Mouse (Mus musculus) ES-E14 (cell line): ENCODE results near the gene Kiss1r. TPM values are rescaled to one million over a fixed set of nuclear protein-coding genes. Genes with fewer than 3 reads are reported as not detected.

ENCODE experiments used
- DNase-seq: peaks from one replicate; pipeline ENCODE4 v3.0.0-alpha.2; 2013; ENCODE audit warnings: low read depth, low spot score
- H3K27ac ChIP-seq: 2 replicates; pipeline ENCODE4 v1.5.1; 2012; ENCODE audit warnings: low read depth, mild to moderate bottlenecking, low read length, moderate library complexity, mixed read lengths; ENCODE audit not compliant: poor library complexity, insufficient read depth, severe bottlenecking
- H3K36me3 ChIP-seq: 2 replicates; pipeline ENCODE4 v1.6.1; 2012; ENCODE audit warnings: mild to moderate bottlenecking, low read length, moderate library complexity, mixed read lengths; ENCODE audit not compliant: control insufficient read depth, poor library complexity, insufficient read depth, severe bottlenecking
- H3K4me1 ChIP-seq, 2 experiments: fragments of 150-350 bp in 1 of 2; sonication (generic) in 1 of 2; 2 replicates each; pipeline ENCODE4 v1.6.1; 2012; ENCODE audit warnings: low read length in 2 of 2, mild to moderate bottlenecking in 1 of 2, mixed read lengths in 1 of 2; ENCODE audit not compliant: control insufficient read depth in 2 of 2, insufficient read depth in 2 of 2, poor library complexity in 1 of 2
- H3K4me3 ChIP-seq, 2 experiments: fragments of 150-350 bp in 1 of 2; sonication (generic) in 1 of 2; 2 replicates each; pipeline ENCODE4 v1.5.1; 2012; ENCODE audit warnings: low read length in 2 of 2, low read depth in 1 of 2, mild to moderate bottlenecking in 1 of 2, mixed read lengths in 1 of 2; ENCODE audit not compliant: insufficient read depth in 1 of 2, poor library complexity in 1 of 2, severe bottlenecking in 1 of 2
- H3K9ac ChIP-seq: 2 replicates; pipeline ENCODE4 v1.6.1; 2012; ENCODE audit warnings: low read depth, mild to moderate bottlenecking, low read length, mixed read lengths; ENCODE audit not compliant: poor library complexity, insufficient read depth, severe bottlenecking
- H3K9me3 ChIP-seq: fragments of 150-350 bp; sonication (generic); 2 replicates; pipeline ENCODE4 v1.6.1; 2012; ENCODE audit warnings: low read depth, mild to moderate bottlenecking, low read length; ENCODE audit not compliant: control insufficient read depth, insufficient read depth
- CHD2 ChIP-seq: IDR thresholded peaks from 2 replicates; pipeline ENCODE4 v1.6.1; 2014; ENCODE audit warnings: mild to moderate bottlenecking, low read depth, low read length, inconsistent platforms
- HCFC1 ChIP-seq: IDR thresholded peaks from 2 replicates; pipeline ENCODE4 v1.6.1; 2012; ENCODE audit warnings: low read length, inconsistent platforms, borderline replicate concordance; ENCODE audit not compliant: insufficient read depth
- MAFK ChIP-seq: IDR thresholded peaks from 2 replicates; pipeline ENCODE4 v1.6.1; 2014; ENCODE audit warnings: mild to moderate bottlenecking, low read depth, low read length, inconsistent platforms; ENCODE audit not compliant: insufficient read depth
- ZC3H11A ChIP-seq: IDR thresholded peaks from 2 replicates; pipeline ENCODE4 v1.6.1; 2012; ENCODE audit warnings: low read depth, mild to moderate bottlenecking, inconsistent platforms, low read length, borderline replicate concordance
- ZNF384 ChIP-seq: IDR thresholded peaks from 2 replicates; pipeline ENCODE4 v1.6.1; 2012; ENCODE audit warnings: low read depth, low read length, inconsistent platforms
- in situ Hi-C, 2 experiments: fragments of 600-800 bp; cut with MboI; formaldehyde crosslinking; loops; one replicate each; pipeline ENCODE4 v1.15.1; 2025; ENCODE audit warnings: low sequenced_read_pairs in 2 of 2, inconsistent platforms in 1 of 2; ENCODE audit not compliant: unreplicated experiment in 2 of 2
- total RNA-seq: library from RNA; depleted of rRNA; stranded (reverse); fragments of 300-350 nt; gene quantifications from 2 replicates; pipeline ENCODE4 v1.2.3, GENCODE M21; 2012

The Kiss1r gene
- total RNA-seq, 1 experiment, result 0.85 TPM

DNA sequence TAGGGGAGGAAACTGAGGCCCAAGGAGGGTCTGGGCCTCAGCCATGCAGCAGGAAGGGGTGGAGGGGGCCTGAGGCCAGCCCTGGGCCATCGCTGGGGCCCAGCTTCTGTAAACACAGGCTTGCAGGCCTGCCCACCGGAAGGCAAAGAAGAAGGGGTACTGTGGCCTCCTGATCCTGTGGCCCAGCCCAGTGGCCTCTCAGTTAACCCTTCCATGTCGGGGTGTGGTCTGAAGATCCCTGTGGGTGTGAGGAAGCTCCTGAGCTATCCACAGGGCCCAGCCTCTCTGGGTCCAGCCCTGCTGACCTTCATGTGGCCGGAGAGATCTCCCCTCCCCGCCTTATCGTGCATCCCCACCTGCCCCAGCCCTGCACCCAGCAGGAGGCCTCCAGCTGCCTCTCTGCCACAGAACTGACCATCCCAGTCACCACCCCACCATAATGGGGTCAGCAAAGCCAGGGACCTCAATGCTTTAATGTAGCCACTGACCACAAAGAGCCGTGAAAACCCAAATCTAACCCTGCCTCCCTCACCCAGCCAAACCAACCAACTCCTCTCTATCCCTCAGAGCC lies 30.1 kb downstream of the Kiss1r start:
- Histone ChIP-seq H3K4me1 (peaks cover 0 to 10% of the 10 kb centered on the region in 2 experiments; a peak in 1 of 4 replicates), H3K27ac (no peak overlapping the region), H3K4me3 (no peak overlapping the region), H3K9ac (no peak overlapping the region), H3K36me3 (peaks cover 2% of the 10 kb centered on the region; the same call in 1 of the 2 replicates), H3K9me3 (no peaks in the 10 kb centered on the region)
- in situ Hi-C loops, result no loop called here
- TF ChIP-seq MAFK (no peak), ZNF384 (no peak), ZC3H11A (no peak), CHD2 (no peak), HCFC1 (no peak)
- DNase-seq, result no peak

DNA sequence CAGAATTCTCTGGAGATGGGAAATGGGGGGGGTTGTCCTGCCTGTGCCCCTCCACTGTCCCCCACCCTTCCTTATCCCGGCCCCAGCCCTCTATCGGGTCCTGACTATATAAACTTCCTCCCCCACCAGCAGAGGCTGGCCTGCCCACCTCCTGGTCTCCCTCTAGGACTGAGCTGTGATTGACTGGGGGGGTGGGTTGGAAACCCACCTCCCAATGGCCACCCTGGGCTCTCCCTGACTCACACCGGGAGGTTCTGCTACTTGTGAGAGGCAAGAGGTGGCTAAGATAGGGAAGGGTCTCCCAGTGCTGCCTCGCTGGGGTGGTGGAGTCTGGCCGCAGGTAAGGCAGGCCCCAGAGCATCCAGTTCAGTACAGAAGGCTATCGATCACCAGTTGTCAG lies 30.7 kb downstream of the Kiss1r start:
- DNase-seq, result no peak
- Histone ChIP-seq H3K9ac (no peak overlapping the region), H3K4me3 (no peak overlapping the region), H3K36me3 (peaks cover 2% of the 10 kb centered on the region; the same call in 1 of the 2 replicates), H3K4me1 (peaks cover 0 to 10% of the 10 kb centered on the region in 2 experiments; a peak in 1 of 4 replicates), H3K27ac (no peak overlapping the region), H3K9me3 (no peaks in the 10 kb centered on the region)
- TF ChIP-seq ZNF384, result no peak
- TF ChIP-seq MAFK, result no peak
- TF ChIP-seq HCFC1, result no peak
- TF ChIP-seq CHD2, result no peak
- TF ChIP-seq ZC3H11A, result no peak
- in situ Hi-C loops, result no loop called here

DNA sequence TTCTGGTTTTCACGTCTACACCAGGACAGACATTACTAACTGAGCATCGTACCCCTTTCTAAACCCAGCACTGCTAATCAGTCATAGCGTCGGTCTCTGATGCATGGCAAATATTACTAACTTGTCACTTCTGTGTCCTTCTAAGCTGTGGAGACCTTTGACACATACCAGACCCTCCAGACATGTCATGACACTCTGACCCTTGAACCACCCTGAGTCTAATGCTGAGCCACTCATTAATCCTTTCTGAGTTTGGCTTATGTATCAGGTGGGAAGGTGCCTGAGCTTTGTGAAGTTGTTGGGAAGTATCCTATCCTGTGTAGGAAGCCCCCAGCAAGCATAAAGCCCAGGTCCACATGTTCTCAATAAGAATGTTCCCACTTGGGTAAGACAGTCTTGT lies 33.1 kb downstream of the Kiss1r start:
- in situ Hi-C loops, result no loop called here
- H3K4me1 ChIP-seq, result peaks cover 0 to 10% of the 10 kb centered on the region in 2 experiments; a peak in 1 of 4 replicates
- TF ChIP-seq ZNF384, result no peak
- no peak for TF ChIP-seq HCFC1
- no peak for TF ChIP-seq ZC3H11A
- no peak for TF ChIP-seq MAFK
- no peak for TF ChIP-seq CHD2
- H3K36me3 ChIP-seq, result peaks cover 2% of the 10 kb centered on the region; the same call in 1 of the 2 replicates
- H3K9ac ChIP-seq, result no peak overlapping the region
- no peak overlapping the region for H3K27ac ChIP-seq
- DNase-seq, result no peak
- no peak overlapping the region for H3K4me3 ChIP-seq
- no peaks in the 10 kb centered on the region for H3K9me3 ChIP-seq

DNA sequence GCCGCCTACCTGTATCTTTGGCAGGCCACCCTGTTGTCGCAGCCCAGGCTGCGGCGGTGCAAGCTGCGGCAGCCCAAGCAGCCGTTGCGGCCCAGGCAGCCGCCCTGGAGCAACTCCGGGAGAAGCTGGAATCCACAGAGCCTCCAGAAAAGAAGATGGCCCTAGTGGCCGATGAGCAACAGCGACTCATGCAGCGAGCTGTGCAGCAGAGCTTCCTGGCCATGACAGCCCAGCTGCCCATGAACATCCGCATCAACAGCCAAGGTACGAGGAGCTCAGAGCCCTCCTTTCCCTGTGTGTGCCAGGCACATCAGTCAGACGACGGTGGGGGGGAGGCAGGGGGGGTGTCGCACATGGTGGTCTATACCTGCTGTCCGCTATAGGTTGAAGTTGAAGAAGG lies 33.9 kb downstream of the Kiss1r start:
- no peak overlapping the region for H3K9ac ChIP-seq
- H3K36me3 ChIP-seq, result peaks cover 2% of the 10 kb centered on the region; the same call in 1 of the 2 replicates
- H3K9me3 ChIP-seq, result no peaks in the 10 kb centered on the region
- H3K27ac ChIP-seq, result no peak overlapping the region
- H3K4me3 ChIP-seq, result no peak overlapping the region; a peak in 1 of 4 replicates
- DNase-seq, result no peak
- in situ Hi-C loops, result no loop called here
- H3K4me1 ChIP-seq, result peaks cover 0 to 12% of the 10 kb centered on the region in 2 experiments; a peak in 2 of 4 replicates
- TF ChIP-seq MAFK (no peak), ZC3H11A (no peak), HCFC1 (no peak), ZNF384 (no peak), CHD2 (no peak)
